Mouse (Mus musculus): ENCODE data around the gene Phykpl.

Gene Phykpl

DNA sequence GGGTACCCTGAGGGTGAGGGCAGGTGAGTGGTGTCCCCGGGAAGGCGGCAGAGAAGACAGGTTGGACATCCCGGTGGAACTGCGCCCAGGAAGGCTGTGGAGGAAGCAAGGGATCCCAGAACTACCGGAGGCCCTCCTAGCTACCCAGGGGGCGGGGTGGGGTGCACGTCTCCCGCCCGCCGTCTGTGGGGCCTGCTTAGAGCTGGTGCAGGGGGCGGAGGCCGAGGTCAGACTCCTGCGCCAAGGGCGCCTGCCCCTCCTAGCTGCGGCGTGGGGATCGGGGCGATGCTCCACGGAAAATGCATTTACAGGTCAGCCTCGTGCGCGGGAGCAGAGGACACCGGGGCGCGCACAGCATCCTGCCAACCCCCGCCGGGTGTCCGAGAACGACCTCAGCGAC lies 65.7 kb downstream of the Phykpl start:
- in situ Hi-C loops (cut with MboI; ENCODE audit: low pct_unique_long_range_greater_than_20kb in 1 of 2, low sequenced_read_pairs in 2 of 2, unreplicated experiment in 1 of 2), result loop anchor here in 1 of 2 experiments (5.0 kb wide), 1 partner anchor 33 kb away; the partner anchor contains the start of gene Nhp2

DNA sequence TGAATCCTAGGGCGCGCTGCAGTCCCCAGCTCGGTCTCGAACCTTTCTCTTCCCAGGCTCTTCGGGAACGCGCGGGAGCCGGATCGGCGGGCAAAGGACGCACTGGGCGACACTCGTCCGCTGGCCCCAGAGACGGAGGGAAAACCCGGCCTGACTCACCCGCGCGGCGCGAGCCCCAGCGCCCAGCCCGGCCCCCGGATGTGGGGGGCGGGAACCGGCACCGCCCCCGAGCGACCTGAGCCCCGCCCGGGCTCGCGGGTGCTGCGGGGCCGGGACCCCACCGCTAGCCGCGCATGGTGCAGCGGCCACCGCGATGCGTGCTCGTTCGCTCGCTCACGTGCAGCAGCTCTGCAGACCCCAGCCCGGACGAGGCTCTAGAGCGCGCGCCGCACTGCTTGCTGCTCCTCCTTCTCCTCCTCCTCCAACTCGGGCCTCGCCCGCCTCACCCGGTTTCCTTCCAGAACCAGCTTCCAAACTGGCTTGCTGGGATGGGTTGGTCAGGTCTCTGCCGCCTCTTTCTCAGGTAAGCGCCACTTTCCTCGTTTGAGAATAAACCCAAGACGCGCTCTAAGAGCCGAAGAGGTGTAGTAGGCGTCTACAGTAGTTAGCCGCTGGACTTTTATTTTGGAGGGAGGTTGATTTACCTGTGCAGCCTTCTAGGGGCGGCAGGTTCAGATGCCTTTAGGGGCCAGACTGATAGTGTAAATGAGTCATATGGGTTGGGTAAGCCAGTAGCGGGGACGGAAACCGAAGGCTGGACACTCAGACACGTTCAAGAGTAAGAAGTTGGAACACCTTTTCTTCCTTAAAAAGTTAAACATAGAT lies 66.3 kb downstream of the Phykpl start, which contains the start of the genes N4bp3 and D930048N14Rik:
N4bp3 (minus strand) TSS at position 152 of the 825 bp plus-strand sequence.
D930048N14Rik (plus strand) TSS at position 264 of the 825 bp plus-strand sequence.
- in situ Hi-C loops (cut with MboI; ENCODE audit: low pct_unique_long_range_greater_than_20kb in 1 of 2, low sequenced_read_pairs in 2 of 2, unreplicated experiment in 1 of 2), result loop anchor here in 1 of 2 experiments (5.0 kb wide), 1 partner anchor 34 kb away; the partner anchor contains the start of gene Nhp2

GRCm38 (mm10) chr11:51652889-51653418 lies 68.4 kb downstream of the Phykpl start:
- in situ Hi-C loops (cut with MboI; ENCODE audit: low pct_unique_long_range_greater_than_20kb in 1 of 2, low sequenced_read_pairs in 2 of 2, unreplicated experiment in 1 of 2), result loop anchor here in 1 of 2 experiments (5.0 kb wide), 1 partner anchor 36 kb away; the partner anchor contains the start of gene Nhp2

GRCm38 (mm10) chr11:51653736-51654135 lies 69.2 kb downstream of the Phykpl start:
- in situ Hi-C loops (cut with MboI; ENCODE audit: low pct_unique_long_range_greater_than_20kb in 1 of 2, low sequenced_read_pairs in 2 of 2, unreplicated experiment in 1 of 2), result loop anchor here in 1 of 2 experiments (5.0 kb wide), 1 partner anchor 36 kb away; the partner anchor contains the start of gene Nhp2

Data from mouse embryonic stem cell (cell line).